Mouse (Mus musculus) neural tube, embryonic 12.5 days (tissue): Measurements from ENCODE around the gene F2r. TPM values are rescaled to one million over a fixed set of nuclear protein-coding genes. Genes with fewer than 3 reads are reported as not detected.
A peak's percentile ranks its signal among the peaks of the same experiment; 100 is the strongest.

Source experiments
- ATAC-seq: fragments of 200-750 bp; cut with Nextera tagmentation; 2 replicates; pipeline ENCODE4 v1.8.0; 2017; ENCODE audit warnings: low read depth, mild to moderate bottlenecking, moderate TSS enrichment, moderate library complexity; ENCODE audit not compliant: low FRiP score
- H3K27ac ChIP-seq: fragments of 300-500 bp; sonication (generic); 2 replicates; pipeline ENCODE4 v1.5.1; 2016
- H3K27me3 ChIP-seq: fragments of 300-500 bp; sonication (generic); replicated peaks from 2 replicates; pipeline ENCODE4 v1.6.1; 2016; ENCODE audit warnings: mild to moderate bottlenecking
- H3K36me3 ChIP-seq: fragments of 300-500 bp; sonication (generic); 2 replicates; pipeline ENCODE4 v1.6.1; 2016; ENCODE audit warnings: mild to moderate bottlenecking
- H3K4me1 ChIP-seq: fragments of 300-500 bp; sonication (generic); 2 replicates; pipeline ENCODE4 v1.6.1; 2016
- H3K4me2 ChIP-seq: fragments of 300-500 bp; sonication (generic); replicated peaks from 2 replicates; pipeline ENCODE4 v1.6.1; 2016; ENCODE audit warnings: mild to moderate bottlenecking
- H3K4me3 ChIP-seq: fragments of 300-500 bp; sonication (generic); 2 replicates; pipeline ENCODE4 v1.5.1; 2016
- H3K9ac ChIP-seq: fragments of 300-500 bp; sonication (generic); 2 replicates; pipeline ENCODE4 v1.6.1; 2016; ENCODE audit warnings: mild to moderate bottlenecking
- H3K9me3 ChIP-seq: fragments of 300-500 bp; sonication (generic); 2 replicates; pipeline ENCODE4 v1.6.1; 2016; ENCODE audit warnings: mild to moderate bottlenecking
- WGBS: fragments of 180-500 bp; shearing (Covaris S2); methylation state at CpG from one replicate; pipeline ENCODE4 v1.1.7; 2016; 5-methylcytosine and 5-hydroxymethylcytosine counted together
- polyA plus RNA-seq: library from polyadenylated mRNA; unstranded; fragments of >200 nt; fragmentation: Nextera tagmentation; extraction: Ambion mirVana; gene quantifications from 2 replicates; pipeline ENCODE4 v1.2.1, GENCODE M21; 2016

Gene F2r
- 109 and 118 TPM in 2 replicates for polyA plus RNA-seq

GRCm38 (mm10) chr13:95618309-95618712 lies at the start of gene F2r:
F2r (minus strand) TSS chr13:95618487.
- Histone ChIP-seq H3K9ac (peak within 1 kb of the TSS; percentile 92), H3K4me2 (peak within 1 kb of the TSS; percentile 80), H3K27me3 (no peaks in the 10 kb centered on the region), H3K4me1 (peaks cover 31% of the 10 kb centered on the region), H3K27ac (0 out of 2 replicates have a peak within 1 kb of the TSS, but pooled peaks have one; percentile 26), H3K4me3 (peak within 1 kb of the TSS; percentile 82), H3K36me3 (0 out of 2 replicates have a peak, but pooled peaks cover 3% of the 10 kb centered on the region), H3K9me3 (no peaks in the 10 kb centered on the region)
- ATAC-seq, result peak; percentile 92
- under 1% methylated on average over 42 of the region's 42 CpGs for WGBS

GRCm38 (mm10) chr13:95667260-95667659 lies 49.0 kb upstream of the F2r start:
- Histone ChIP-seq H3K9me3 (no peaks in the 10 kb centered on the region), H3K27ac (no peak overlapping the region), H3K36me3 (peaks cover 15% of the 10 kb centered on the region), H3K4me3 (no peak overlapping the region), H3K27me3 (no peaks in the 10 kb centered on the region), H3K9ac (no peak overlapping the region), H3K4me1 (no peaks in the 10 kb centered on the region), H3K4me2 (no peak overlapping the region)
- no peak for ATAC-seq
- 30% methylated on average over 7 of the region's 7 CpGs for WGBS

- Histone ChIP-seq H3K36me3 (peaks cover 15% of the 10 kb centered on the region), H3K9ac (no peak overlapping the region), H3K27me3 (no peaks in the 10 kb centered on the region), H3K4me1 (no peaks in the 10 kb centered on the region), H3K4me3 (no peak overlapping the region), H3K4me2 (no peak overlapping the region), H3K9me3 (no peaks in the 10 kb centered on the region), H3K27ac (no peak overlapping the region)
- ATAC-seq, result no peak
- 86% methylated on average over 13 of the region's 13 CpGs for WGBS
These were observed 47.5 kb upstream of the F2r start for GRCm38 (mm10) chr13:95665644-95666356.

GRCm38 (mm10) chr13:95663834-95664233 lies 45.5 kb upstream of the F2r start:
- no peak overlapping the region for H3K27ac ChIP-seq
- no peaks in the 10 kb centered on the region for H3K9me3 ChIP-seq
- WGBS, result 92% methylated on average over 4 of the region's 4 CpGs
- H3K4me2 ChIP-seq, result no peak overlapping the region
- no peak for ATAC-seq
- H3K9ac ChIP-seq, result no peak overlapping the region
- peaks cover 10% of the 10 kb centered on the region; the same call in 1 of the 2 replicates for H3K36me3 ChIP-seq
- H3K4me3 ChIP-seq, result no peak overlapping the region
- no peaks in the 10 kb centered on the region for H3K4me1 ChIP-seq
- no peaks in the 10 kb centered on the region for H3K27me3 ChIP-seq

- 90% methylated on average over 7 of the region's 7 CpGs for WGBS
- Histone ChIP-seq H3K9ac (no peak overlapping the region), H3K36me3 (peaks cover 3% of the 10 kb centered on the region; the same call in 1 of the 2 replicates), H3K4me3 (no peak overlapping the region), H3K27me3 (no peaks in the 10 kb centered on the region), H3K4me2 (no peak overlapping the region), H3K9me3 (no peaks in the 10 kb centered on the region), H3K27ac (no peak overlapping the region), H3K4me1 (peaks cover 9% of the 10 kb centered on the region; the same call in 1 of the 2 replicates)
- ATAC-seq, result no peak
These were observed 41.1 kb upstream of the F2r start for GRCm38 (mm10) chr13:95659432-95659831.

GRCm38 (mm10) chr13:95657171-95657570 lies 38.9 kb upstream of the F2r start:
- Histone ChIP-seq H3K4me2 (no peak overlapping the region), H3K4me1 (peaks cover 9% of the 10 kb centered on the region; the same call in 1 of the 2 replicates), H3K9ac (no peak overlapping the region), H3K27ac (no peak overlapping the region), H3K9me3 (no peaks in the 10 kb centered on the region), H3K4me3 (no peak overlapping the region), H3K27me3 (no peaks in the 10 kb centered on the region), H3K36me3 (0 out of 2 replicates have a peak, but pooled peaks cover 3% of the 10 kb centered on the region)
- WGBS, result 77% methylated on average over 9 of the region's 9 CpGs
- ATAC-seq, result no peak

GRCm38 (mm10) chr13:95655284-95655683 lies 37.0 kb upstream of the F2r start:
- Histone ChIP-seq H3K4me1 (peaks cover 9% of the 10 kb centered on the region; the same call in 1 of the 2 replicates), H3K9ac (no peak overlapping the region), H3K4me2 (peak overlapping the region; percentile 17), H3K36me3 (0 out of 2 replicates have a peak, but pooled peaks cover 3% of the 10 kb centered on the region), H3K9me3 (no peaks in the 10 kb centered on the region), H3K4me3 (no peak overlapping the region), H3K27me3 (no peaks in the 10 kb centered on the region), H3K27ac (peak overlapping the region; percentile 57; the same call in 1 of the 2 replicates)
- WGBS, result 17% methylated on average over 9 of the region's 9 CpGs
- peak; percentile 87 for ATAC-seq

GRCm38 (mm10) chr13:95653696-95654095 lies 35.4 kb upstream of the F2r start:
- ATAC-seq, result no peak
- WGBS, result 87% methylated on average over 4 of the region's 4 CpGs
- peaks cover 9% of the 10 kb centered on the region; the same call in 1 of the 2 replicates for H3K4me1 ChIP-seq

GRCm38 (mm10) chr13:95651870-95652668 lies 33.8 kb upstream of the F2r start:
- Histone ChIP-seq H3K9ac (no peak overlapping the region), H3K27ac (no peak overlapping the region), H3K9me3 (no peaks in the 10 kb centered on the region), H3K4me2 (no peak overlapping the region), H3K4me3 (no peak overlapping the region), H3K27me3 (no peaks in the 10 kb centered on the region), H3K36me3 (no peaks in the 10 kb centered on the region), H3K4me1 (peaks cover 12% of the 10 kb centered on the region)
- no peak for ATAC-seq
- WGBS, result 87% methylated on average over 7 of the region's 7 CpGs

More at GRCm38 (mm10) chr13:95653696-95654095, 35.4 kb upstream of the F2r start:
- Histone ChIP-seq H3K27ac (no peak overlapping the region), H3K36me3 (no peaks in the 10 kb centered on the region), H3K4me3 (no peak overlapping the region), H3K27me3 (no peaks in the 10 kb centered on the region), H3K9me3 (no peaks in the 10 kb centered on the region), H3K9ac (no peak overlapping the region), H3K4me2 (no peak overlapping the region)

- 93% methylated on average over 3 of the region's 3 CpGs for WGBS
- Histone ChIP-seq H3K27me3 (no peaks in the 10 kb centered on the region), H3K36me3 (no peaks in the 10 kb centered on the region), H3K9me3 (no peaks in the 10 kb centered on the region), H3K4me1 (peaks cover 7% of the 10 kb centered on the region), H3K27ac (no peak overlapping the region), H3K4me2 (no peak overlapping the region), H3K4me3 (no peak overlapping the region), H3K9ac (no peak overlapping the region)
- no peak for ATAC-seq
These were observed 31.7 kb upstream of the F2r start for GRCm38 (mm10) chr13:95649941-95650340.

GRCm38 (mm10) chr13:95647248-95647647 lies 29.0 kb upstream of the F2r start:
- Histone ChIP-seq H3K4me2 (no peak overlapping the region), H3K27me3 (no peaks in the 10 kb centered on the region), H3K36me3 (no peaks in the 10 kb centered on the region), H3K9me3 (no peaks in the 10 kb centered on the region), H3K9ac (no peak overlapping the region), H3K4me1 (peaks cover 3% of the 10 kb centered on the region; the same call in 1 of the 2 replicates), H3K27ac (no peak overlapping the region), H3K4me3 (no peak overlapping the region)
- no peak for ATAC-seq
- WGBS, result 50% methylated on average over 4 of the region's 4 CpGs

GRCm38 (mm10) chr13:95646687-95647111 lies 28.4 kb upstream of the F2r start:
- ATAC-seq, result no peak
- 42% methylated on average over 9 of the region's 9 CpGs for WGBS
- Histone ChIP-seq H3K36me3 (no peaks in the 10 kb centered on the region), H3K4me3 (no peak overlapping the region), H3K27ac (no peak overlapping the region), H3K4me2 (no peak overlapping the region), H3K27me3 (no peaks in the 10 kb centered on the region), H3K9me3 (no peaks in the 10 kb centered on the region), H3K9ac (no peak overlapping the region), H3K4me1 (peaks cover 3% of the 10 kb centered on the region; the same call in 1 of the 2 replicates)
